Mouse (Mus musculus): ENCODE data around the gene Carns1. TPM values are rescaled to one million over a fixed set of nuclear protein-coding genes. Genes with fewer than 3 reads are reported as not detected.

Gene Carns1
- polyA plus RNA-seq, 1 experiment: 2.1 TPM

- no peak overlapping the region for H3ac ChIP-seq (ENCODE audit: control insufficient read depth, insufficient read length, low read depth)
- no peaks in the 10 kb centered on the region for H3K27me3 ChIP-seq (ENCODE audit: control insufficient read depth, insufficient read depth, insufficient read length)
- no peaks in the 10 kb centered on the region for H3K36me3 ChIP-seq (ENCODE audit: control insufficient read depth, insufficient read depth)
- H3K79me3 ChIP-seq (ENCODE audit: low read depth): no peaks in the 10 kb centered on the region
- H3K4me3 ChIP-seq (ENCODE audit: insufficient read depth, poor library complexity, severe bottlenecking): no peak overlapping the region
- H3K79me2 ChIP-seq (ENCODE audit: control insufficient read depth, insufficient read depth): no peaks in the 10 kb centered on the region
- TF ChIP-seq MYOD1 (IDR thresholded peaks at IDR 0.05; ENCODE audit: control insufficient read depth, insufficient read length, low read depth): no peak
- TF ChIP-seq MAX (IDR thresholded peaks at IDR 0.05): no peak
- TF ChIP-seq CTCF (IDR thresholded peaks at IDR 0.05; ENCODE audit: control insufficient read depth, insufficient read depth, insufficient read length): no peak
- no peak for TF ChIP-seq USF1 (IDR thresholded peaks at IDR 0.05; ENCODE audit: low read depth)
- TF ChIP-seq FOSL1 (IDR thresholded peaks at IDR 0.05; ENCODE audit: insufficient read depth, low read length, poor library complexity, severe bottlenecking): no peak
- TF ChIP-seq MYOG (IDR thresholded peaks at IDR 0.05; ENCODE audit: control insufficient read depth, extremely low read depth, insufficient read length): no peak
- TF ChIP-seq CEBPB (IDR thresholded peaks at IDR 0.05; ENCODE audit: low read depth): no peak
These were observed 32.7 kb downstream of the Carns1 start for GRCm38 (mm10) chr19:4142416-4143173.

- Histone ChIP-seq H3K79me2 (ENCODE audit: control insufficient read depth, insufficient read depth) (no peaks in the 10 kb centered on the region), H3K27me3 (ENCODE audit: control insufficient read depth, insufficient read depth, insufficient read length) (no peaks in the 10 kb centered on the region), H3K4me3 (ENCODE audit: insufficient read depth, poor library complexity, severe bottlenecking) (no peak overlapping the region), H3K79me3 (ENCODE audit: low read depth) (no peaks in the 10 kb centered on the region), H3ac (ENCODE audit: control insufficient read depth, insufficient read length, low read depth) (no peak overlapping the region), H3K36me3 (ENCODE audit: control insufficient read depth, insufficient read depth) (no peaks in the 10 kb centered on the region)
- TF ChIP-seq MYOD1 (IDR thresholded peaks at IDR 0.05; ENCODE audit: control insufficient read depth, insufficient read length, low read depth) (no peak), USF1 (IDR thresholded peaks at IDR 0.05; ENCODE audit: low read depth) (no peak), CEBPB (IDR thresholded peaks at IDR 0.05; ENCODE audit: low read depth) (no peak), MYOG (IDR thresholded peaks at IDR 0.05; ENCODE audit: control insufficient read depth, extremely low read depth, insufficient read length) (no peak), MAX (IDR thresholded peaks at IDR 0.05) (no peak), FOSL1 (IDR thresholded peaks at IDR 0.05; ENCODE audit: insufficient read depth, low read length, poor library complexity, severe bottlenecking) (no peak), CTCF (IDR thresholded peaks at IDR 0.05; ENCODE audit: control insufficient read depth, insufficient read depth, insufficient read length) (no peak)
These were observed 35.1 kb downstream of the Carns1 start for GRCm38 (mm10) chr19:4140147-4140546.

- no peaks in the 10 kb centered on the region for H3K79me3 ChIP-seq (ENCODE audit: low read depth)
- TF ChIP-seq USF1 (IDR thresholded peaks at IDR 0.05; ENCODE audit: low read depth): no peak
- no peak for TF ChIP-seq CEBPB (IDR thresholded peaks at IDR 0.05; ENCODE audit: low read depth)
- TF ChIP-seq CTCF (IDR thresholded peaks at IDR 0.05; ENCODE audit: control insufficient read depth, insufficient read depth, insufficient read length): no peak
- no peak for TF ChIP-seq FOSL1 (IDR thresholded peaks at IDR 0.05; ENCODE audit: insufficient read depth, low read length, poor library complexity, severe bottlenecking)
- no peak for TF ChIP-seq MAX (IDR thresholded peaks at IDR 0.05)
- TF ChIP-seq MYOD1 (IDR thresholded peaks at IDR 0.05; ENCODE audit: control insufficient read depth, insufficient read length, low read depth): no peak
- no peak for TF ChIP-seq MYOG (IDR thresholded peaks at IDR 0.05; ENCODE audit: control insufficient read depth, extremely low read depth, insufficient read length)
- no peak within 1 kb of the TSS for H3ac ChIP-seq (ENCODE audit: control insufficient read depth, insufficient read length, low read depth)
- H3K36me3 ChIP-seq (ENCODE audit: control insufficient read depth, insufficient read depth): no peaks in the 10 kb centered on the region
- no peaks in the 10 kb centered on the region for H3K27me3 ChIP-seq (ENCODE audit: control insufficient read depth, insufficient read depth, insufficient read length)
- no peak within 1 kb of the TSS for H3K4me3 ChIP-seq (ENCODE audit: insufficient read depth, poor library complexity, severe bottlenecking)
- no peaks in the 10 kb centered on the region for H3K79me2 ChIP-seq (ENCODE audit: control insufficient read depth, insufficient read depth)
These were observed 35.8 kb downstream of the Carns1 start, which contains the start of gene Gpr152 for GRCm38 (mm10) chr19:4139446-4139845. Gene Gpr152, plus strand, starts transcription at chr19:4139787.

DNA sequence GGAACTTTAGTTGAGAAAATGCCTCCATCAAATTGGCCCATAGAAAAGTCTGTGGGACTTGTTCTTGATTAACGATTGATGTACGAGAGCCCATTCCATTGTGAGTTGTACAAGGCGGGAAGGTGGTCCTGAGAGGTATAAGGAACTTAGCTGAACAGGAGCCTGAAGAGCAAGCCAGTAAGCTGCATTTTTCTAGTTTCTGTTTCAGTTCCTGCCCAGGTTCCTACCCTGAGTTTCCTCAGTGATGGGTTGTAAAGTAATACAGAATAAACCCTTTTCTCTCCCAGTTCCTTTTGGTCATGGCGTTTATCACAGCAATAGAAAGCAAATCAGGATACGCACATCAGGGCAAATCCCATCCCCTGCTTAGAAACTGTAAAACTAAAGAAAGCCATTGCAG, 37.4 kb downstream of the Carns1 start:
- Histone ChIP-seq H3ac (ENCODE audit: control insufficient read depth, insufficient read length, low read depth) (no peak overlapping the region), H3K79me3 (ENCODE audit: low read depth) (no peaks in the 10 kb centered on the region), H3K27me3 (ENCODE audit: control insufficient read depth, insufficient read depth, insufficient read length) (no peaks in the 10 kb centered on the region), H3K4me3 (ENCODE audit: insufficient read depth, poor library complexity, severe bottlenecking) (no peak overlapping the region), H3K36me3 (ENCODE audit: control insufficient read depth, insufficient read depth) (peaks cover 5% of the 10 kb centered on the region), H3K79me2 (ENCODE audit: control insufficient read depth, insufficient read depth) (no peaks in the 10 kb centered on the region)
- TF ChIP-seq CEBPB (IDR thresholded peaks at IDR 0.05; ENCODE audit: low read depth) (no peak), CTCF (IDR thresholded peaks at IDR 0.05; ENCODE audit: control insufficient read depth, insufficient read depth, insufficient read length) (no peak), FOSL1 (IDR thresholded peaks at IDR 0.05; ENCODE audit: insufficient read depth, low read length, poor library complexity, severe bottlenecking) (no peak), MYOG (IDR thresholded peaks at IDR 0.05; ENCODE audit: control insufficient read depth, extremely low read depth, insufficient read length) (no peak), MAX (IDR thresholded peaks at IDR 0.05) (no peak), USF1 (IDR thresholded peaks at IDR 0.05; ENCODE audit: low read depth) (no peak), MYOD1 (IDR thresholded peaks at IDR 0.05; ENCODE audit: control insufficient read depth, insufficient read length, low read depth) (no peak)

DNA sequence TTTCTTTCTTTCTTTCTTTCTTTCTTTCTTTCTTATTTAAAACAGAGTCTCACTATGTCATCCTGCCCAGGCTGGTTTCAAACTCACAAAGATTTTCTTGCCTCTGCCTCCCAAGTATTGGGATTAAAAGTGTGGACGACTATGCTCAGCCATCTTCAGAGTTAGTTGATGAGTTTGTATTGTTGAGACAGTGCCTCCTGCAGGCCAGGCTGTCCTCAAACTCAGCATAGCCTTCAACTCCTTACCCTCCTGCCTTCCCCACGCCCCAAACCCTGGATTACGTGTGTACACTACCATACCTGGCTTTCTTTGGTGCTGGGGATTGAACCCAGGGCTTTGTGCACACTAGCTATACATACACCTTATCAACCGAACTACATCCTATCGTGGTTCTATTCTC, 38.8 kb downstream of the Carns1 start:
- H3ac ChIP-seq (ENCODE audit: control insufficient read depth, insufficient read length, low read depth): no peak overlapping the region
- peaks cover 12% of the 10 kb centered on the region for H3K36me3 ChIP-seq (ENCODE audit: control insufficient read depth, insufficient read depth)
- H3K27me3 ChIP-seq (ENCODE audit: control insufficient read depth, insufficient read depth, insufficient read length): no peaks in the 10 kb centered on the region
- TF ChIP-seq MYOG (IDR thresholded peaks at IDR 0.05; ENCODE audit: control insufficient read depth, extremely low read depth, insufficient read length): no peak
- no peak for TF ChIP-seq MYOD1 (IDR thresholded peaks at IDR 0.05; ENCODE audit: control insufficient read depth, insufficient read length, low read depth)
- no peak for TF ChIP-seq FOSL1 (IDR thresholded peaks at IDR 0.05; ENCODE audit: insufficient read depth, low read length, poor library complexity, severe bottlenecking)
- TF ChIP-seq MAX (IDR thresholded peaks at IDR 0.05): no peak
- no peak for TF ChIP-seq CEBPB (IDR thresholded peaks at IDR 0.05; ENCODE audit: low read depth)
- no peak for TF ChIP-seq USF1 (IDR thresholded peaks at IDR 0.05; ENCODE audit: low read depth)
- H3K4me3 ChIP-seq (ENCODE audit: insufficient read depth, poor library complexity, severe bottlenecking): no peak overlapping the region
- no peaks in the 10 kb centered on the region for H3K79me2 ChIP-seq (ENCODE audit: control insufficient read depth, insufficient read depth)
- no peaks in the 10 kb centered on the region for H3K79me3 ChIP-seq (ENCODE audit: low read depth)
